In the genomic region with DNA sequence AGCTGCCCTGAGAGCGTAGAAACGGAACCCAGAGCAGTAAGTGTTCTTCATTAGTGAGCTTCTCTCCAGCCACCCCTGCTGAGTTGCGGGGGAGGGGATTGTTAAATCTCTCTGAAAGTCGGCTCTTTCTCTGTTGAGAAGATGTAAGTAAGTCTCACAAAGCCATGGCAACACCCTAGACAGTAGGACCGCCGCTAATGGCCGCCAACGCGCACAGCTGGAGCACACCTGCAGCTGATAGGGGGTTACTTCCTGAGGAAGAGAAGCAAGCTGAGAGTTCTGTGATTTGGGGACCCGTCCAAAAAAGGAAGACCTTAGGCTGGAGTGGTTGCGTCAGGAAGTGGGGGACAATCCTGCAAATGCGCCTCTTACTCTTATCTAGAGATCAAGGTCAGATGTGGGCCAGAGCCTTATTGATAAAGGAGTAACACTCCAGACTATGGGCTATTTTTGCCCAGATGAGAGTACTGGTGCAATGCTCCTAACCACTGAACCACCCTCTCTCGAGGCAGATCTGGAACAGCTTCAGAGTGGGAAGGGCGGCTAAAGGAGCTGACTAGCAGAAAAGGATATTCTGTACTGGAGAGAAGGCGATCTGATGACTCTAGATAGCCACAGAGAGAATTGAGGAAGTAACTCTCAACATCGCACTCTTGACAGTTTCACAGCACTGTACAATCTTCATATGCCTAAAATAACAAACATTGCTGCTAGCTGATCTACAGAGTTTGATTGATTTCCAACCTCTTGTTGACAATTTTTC, we compare ENCODE assay signal across 8 mouse cellular contexts. TPM values are rescaled to one million over a fixed set of nuclear protein-coding genes. Genes with fewer than 3 reads are reported as not detected.
DNase-seq lines count a peak whose midpoint lies in the region; ATAC-seq lines count a peak whose summit lies in the region.

No protein-coding gene starts in this region.

- 17% methylated on average over 16 of the region's 16 CpGs for WGBS in lung, embryonic 15.5 days
- WGBS in hindbrain, embryonic 12.5 days = 24% methylated on average over 16 of the region's 16 CpGs

- DNase-seq in lung, postnatal 36 days = no peak
- peak; percentile 34 for DNase-seq in embryo, embryonic 10.5 days (ENCODE audit: low spot score)
- DNase-seq in spleen, postnatal 4 days (ENCODE audit: low spot score in 2 of 2) = peak; percentile 42 to 72
- no peak for DNase-seq in adrenal gland, adult 18-20 months (ENCODE audit: low spot score in 2 of 2)
- DNase-seq in layer of hippocampus, adult 18-20 months (ENCODE audit: low spot score in 2 of 2) = no peak

- peak overlapping the region; percentile 90 for H3K4me2 ChIP-seq in lung, embryonic 15.5 days
- H3K4me2 ChIP-seq in hindbrain, embryonic 12.5 days (replicated peaks) = peak overlapping the region; percentile 97

- H3K36me3 ChIP-seq in lung, embryonic 15.5 days = no peaks in the 10 kb centered on the region
- no peaks in the 10 kb centered on the region for H3K36me3 ChIP-seq in hindbrain, embryonic 12.5 days

- H3K4me1 ChIP-seq in lung, embryonic 15.5 days = peaks cover 16% of the 10 kb centered on the region
- H3K4me1 ChIP-seq in hindbrain, embryonic 12.5 days = peaks cover 18% of the 10 kb centered on the region

- H3K4me3 ChIP-seq in lung, embryonic 15.5 days = peak overlapping the region; percentile 66
- peak overlapping the region; percentile 67 for H3K4me3 ChIP-seq in hindbrain, embryonic 12.5 days

- no peak overlapping the region for H3K27ac ChIP-seq in lung, embryonic 15.5 days
- H3K27ac ChIP-seq in hindbrain, embryonic 12.5 days = no peak overlapping the region

- H3K9ac ChIP-seq in lung, embryonic 15.5 days = no peak overlapping the region
- H3K9ac ChIP-seq in hindbrain, embryonic 12.5 days = 0 out of 2 replicates have a peak overlapping the region, but pooled peaks have one; percentile 19

- no peaks in the 10 kb centered on the region for H3K27me3 ChIP-seq in lung, embryonic 15.5 days
- H3K27me3 ChIP-seq in hindbrain, embryonic 12.5 days = peaks cover 24% of the 10 kb centered on the region

- no peak for ATAC-seq in lung, embryonic 15.5 days (ENCODE audit: borderline replicate concordance, extremely low read depth, low FRiP score, low TSS enrichment)
- ATAC-seq in hindbrain, embryonic 12.5 days (ENCODE audit: low FRiP score) = no peak
- ATAC-seq in megakaryocyte progenitor cell, adult 5-6 weeks (replicated peaks; ENCODE audit: poor library complexity) = peak; percentile 32

- no peaks in the 10 kb centered on the region for H3K9me3 ChIP-seq in lung, embryonic 15.5 days
- no peaks in the 10 kb centered on the region for H3K9me3 ChIP-seq in hindbrain, embryonic 12.5 days (replicated peaks)

RNA-seq across cellular contexts. Expression of a gene that starts 1.0 kb away (rescaled TPM):
- 3.8 and 5.1 TPM in 2 replicates for polyA plus RNA-seq in lung, embryonic 15.5 days (2015; fragmentation: Nextera tagmentation; extraction: Ambion mirVana)
- polyA plus RNA-seq in hindbrain, embryonic 12.5 days (2016; fragmentation: Nextera tagmentation; extraction: Ambion mirVana) = 3.5 and 3.6 TPM in 2 replicates
- total RNA-seq in megakaryocyte progenitor cell, adult 5-6 weeks (2015) = 3.9 and 4.5 TPM in 2 replicates
- total RNA-seq in megakaryocyte progenitor cell, adult 5-6 weeks (2017) = 1.6 and 3.9 TPM in 2 replicates
- total RNA-seq in adrenal gland, adult 18-20 months (2021) = 10 to 100 TPM; 10.3 to 13.0 TPM
- total RNA-seq in layer of hippocampus, adult 18-20 months (2021) = 1 to 10 TPM; 8.3 to 8.5 TPM

RNA-seq across cellular contexts. Expression of a gene that starts 35.4 kb away (rescaled TPM):
- polyA plus RNA-seq in lung, embryonic 15.5 days (2015; fragmentation: Nextera tagmentation; extraction: Ambion mirVana) = 487 and 547 TPM in 2 replicates
- 469 and 476 TPM in 2 replicates for polyA plus RNA-seq in hindbrain, embryonic 12.5 days (2016; fragmentation: Nextera tagmentation; extraction: Ambion mirVana)
- total RNA-seq in megakaryocyte progenitor cell, adult 5-6 weeks (2015) = 194 and 211 TPM in 2 replicates
- 141 and 205 TPM in 2 replicates for total RNA-seq in megakaryocyte progenitor cell, adult 5-6 weeks (2017)
- total RNA-seq in adrenal gland, adult 18-20 months (2021) = 100 to 1,000 TPM; 159 to 222 TPM
- total RNA-seq in layer of hippocampus, adult 18-20 months (2021) = 100 to 1,000 TPM; 144 to 149 TPM

Comparison
In these comparisons a context has a peak if more than half of its experiments do, and no peak if none do; other contexts are left out.
1. DNase-seq: peak in embryo, embryonic 10.5 days (single experiment) and spleen, postnatal 4 days (2 of 2); none in lung, postnatal 36 days (single experiment), adrenal gland, adult 18-20 months (0 of 2) and layer of hippocampus, adult 18-20 months (0 of 2).